Mouse (Mus musculus) liver, embryonic 14.5 days (tissue): ENCODE results near the gene Gm20662.

Source experiments
- CTCF ChIP-seq: IDR thresholded peaks from 2 replicates; pipeline ENCODE4 v1.5.1; 2016; ENCODE audit warnings: antibody characterized with exemption, low read depth, control low read depth
- EP300 ChIP-seq: IDR thresholded peaks from 2 replicates; pipeline ENCODE4 v1.6.1; 2016; ENCODE audit warnings: antibody characterized with exemption, low read depth

GRCm38 (mm10) chr9:107966676-107967075 lies 29.5 kb upstream of the Gm20662 start:
- TF ChIP-seq CTCF (no peak), EP300 (no peak)
